In genomic region chr2:5043476-5043761, GRCm38 (mm10) we compare ENCODE assay signal across 27 mouse cellular contexts. TPM values are rescaled to one million over a fixed set of nuclear protein-coding genes. Genes with fewer than 3 reads are reported as not detected.
DNase-seq lines count a peak whose midpoint lies in the region; ATAC-seq and TF ChIP-seq lines count a peak whose summit lies in the region.
"Had no signal": no experiment of that assay in that cellular context is flagged by ENCODE, and none has a peak within 500 bp of the region (broad histone marks: within the 10 kb centered on the region; RNA-seq: fewer than 3 reads in every experiment).

No protein-coding gene starts in this region.

- H3K79me2 ChIP-seq in MEL (ENCODE audit: control insufficient read depth, insufficient read depth, low read length, poor library complexity): no peaks in the 10 kb centered on the region

- no peaks in the 10 kb centered on the region for H3K9me3 ChIP-seq in ES-Bruce4 (replicated peaks; ENCODE audit: control insufficient read depth, insufficient read depth, low read length, poor library complexity, severe bottlenecking)
- H3K9me3 ChIP-seq in MEL (replicated peaks; ENCODE audit: insufficient read depth, low read length): no peaks in the 10 kb centered on the region
- H3K9me3 ChIP-seq in liver, embryonic 15.5 days (replicated peaks): no peaks in the 10 kb centered on the region
- H3K9me3 ChIP-seq: embryonic facial prominence, embryonic 12.5 days; forebrain, embryonic 13.5 days; G1E; heart, embryonic 10.5 days; heart, embryonic 15.5 days; hindbrain, embryonic 13.5 days had no signal

- peak; percentile 9; the same call in 1 of the 2 replicates for ATAC-seq in erythroid progenitor cell, adult 5-6 weeks (replicated peaks; ENCODE audit: low FRiP score, poor library complexity, severe bottlenecking)
- ATAC-seq in liver, embryonic 15.5 days (ENCODE audit: insufficient read depth): no peak
- ATAC-seq: forebrain, embryonic 13.5 days; forebrain, postnatal 0 days; hindbrain, postnatal 0 days; Patski had no signal

- H3K4me2 ChIP-seq in liver, embryonic 15.5 days: peak overlapping the region; percentile 61
- H3K4me2 ChIP-seq: embryonic facial prominence, embryonic 12.5 days; forebrain, embryonic 13.5 days; heart, embryonic 15.5 days; hindbrain, embryonic 13.5 days had no signal

- TF ChIP-seq EP300 in ES-Bruce4 (IDR thresholded peaks at IDR 0.05; ENCODE audit: insufficient read depth, low read depth, low read length) (no peak), MEL (IDR thresholded peaks at IDR 0.05; ENCODE audit: low read depth in 1 of 2, low read length in 2 of 2) (no peak)

- H3K27me3 ChIP-seq in ES-Bruce4 (ENCODE audit: control insufficient read depth, insufficient read depth, low read length, poor library complexity, severe bottlenecking) (no peaks in the 10 kb centered on the region), MEL (ENCODE audit: control insufficient read depth in 1 of 2, insufficient read depth in 2 of 2, low read length in 2 of 2) (no peaks in the 10 kb centered on the region)
- H3K27me3 ChIP-seq in liver, embryonic 15.5 days: no peaks in the 10 kb centered on the region
- H3K27me3 ChIP-seq: embryonic facial prominence, embryonic 12.5 days; heart, embryonic 15.5 days; hindbrain, embryonic 13.5 days; Patski had no signal

- H3K9ac ChIP-seq in ES-Bruce4 (ENCODE audit: low read depth, poor library complexity, severe bottlenecking) (no peak overlapping the region), MEL (ENCODE audit: control insufficient read depth, low read depth, low read length, poor library complexity, severe bottlenecking) (peak overlapping the region; percentile 16; the same call in 1 of the 2 replicates)
- H3K9ac ChIP-seq in liver, embryonic 15.5 days: no peak overlapping the region
- H3K9ac ChIP-seq: embryonic facial prominence, embryonic 12.5 days; forebrain, embryonic 13.5 days; forebrain, postnatal 0 days; heart, embryonic 15.5 days; hindbrain, embryonic 13.5 days had no signal

- H3K27ac ChIP-seq in ES-Bruce4 (ENCODE audit: insufficient read depth, low read length) (0 out of 2 replicates have a peak overlapping the region, but pooled peaks have one; percentile 30), MEL (ENCODE audit: control insufficient read depth, low read depth, low read length) (peak overlapping the region; percentile 98)
- H3K27ac ChIP-seq in liver, embryonic 15.5 days (replicated peaks): peak overlapping the region; percentile 86
- H3K27ac ChIP-seq: embryonic facial prominence, embryonic 12.5 days; forebrain, embryonic 13.5 days; heart, embryonic 10.5 days; heart, embryonic 15.5 days; hindbrain, embryonic 13.5 days; hindbrain, postnatal 0 days had no signal

- peak; percentile 60 for DNase-seq in MEL (ENCODE audit: low read depth, low spot score)
- DNase-seq in lung, adult 2 months: no peak
- no peak for DNase-seq in embryo, embryonic 9.5 days (ENCODE audit: extremely low spot score)
- DNase-seq in thymus, postnatal 25 days: no peak
- no peak for DNase-seq in T-cell, adult 2 months (ENCODE audit: low spot score)
- DNase-seq: adrenal gland, adult 2 months; adrenal gland, postnatal 25 days; cerebellum, adult 11 months; cerebellum, adult 8-10 months; cerebellum, postnatal 14 days; embryo, embryonic 11 days; forebrain, postnatal 0 days; gastrocnemius, postnatal 36 days; heart, adult 11 months; heart, postnatal 14 days had no signal

- TF ChIP-seq RAD21 in MEL (IDR thresholded peaks at IDR 0.05; ENCODE audit: low read depth, low read length): no peak

- peaks cover 3% of the 10 kb centered on the region for H3K4me1 ChIP-seq in ES-Bruce4 (ENCODE audit: control insufficient read depth, insufficient read depth, low read length)
- peaks cover 35 to 44% of the 10 kb centered on the region in 2 experiments for H3K4me1 ChIP-seq in MEL (ENCODE audit: control insufficient read depth in 1 of 2, insufficient read depth in 2 of 2, low read length in 2 of 2)
- peaks cover 63% of the 10 kb centered on the region for H3K4me1 ChIP-seq in liver, embryonic 15.5 days (replicated peaks)
- no peaks in the 10 kb centered on the region for H3K4me1 ChIP-seq in lung, adult 2 months (ENCODE audit: control insufficient read depth, insufficient read depth, low read length)

- TF ChIP-seq POLR2A in ES-Bruce4 (IDR thresholded peaks at IDR 0.05; ENCODE audit: insufficient read depth, low read length) (no peak), MEL (IDR thresholded peaks at IDR 0.05; ENCODE audit: control insufficient read depth in 1 of 2, insufficient read depth in 1 of 2, low read depth in 1 of 2, low read length in 2 of 2, poor library complexity in 1 of 2) (no peak)
- TF ChIP-seq POLR2A in lung, adult 2 months (IDR thresholded peaks at IDR 0.05; ENCODE audit: borderline replicate concordance, extremely low read depth, low read depth, low read length): no peak

- no peak overlapping the region for H3K4me3 ChIP-seq in ES-Bruce4 (ENCODE audit: low read depth, low read length)
- H3K4me3 ChIP-seq in MEL (ENCODE audit: control insufficient read depth in 1 of 2, insufficient read depth in 1 of 2, low read depth in 2 of 2, low read length in 2 of 2): no peak overlapping the region
- no peak overlapping the region for H3K4me3 ChIP-seq in liver, embryonic 15.5 days (replicated peaks)
- H3K4me3 ChIP-seq in lung, adult 2 months (replicated peaks; ENCODE audit: extremely low read depth, low read depth, low read length): no peak overlapping the region
- H3K4me3 ChIP-seq: embryonic facial prominence, embryonic 12.5 days; forebrain, embryonic 13.5 days; heart, embryonic 10.5 days; heart, embryonic 15.5 days; hindbrain, embryonic 13.5 days had no signal

- 66% methylated on average over 2 of the region's 2 CpGs for WGBS in liver, embryonic 15.5 days (ENCODE audit: insufficient replicate concordance)
- 88% methylated on average over 2 of the region's 2 CpGs for WGBS in lung, adult 2 months

- TF ChIP-seq CTCF in ES-Bruce4 (IDR thresholded peaks at IDR 0.05; ENCODE audit: low read depth, low read length): no peak
- TF ChIP-seq CTCF in MEL (IDR thresholded peaks at IDR 0.05 in 2 of 3, conservative IDR thresholded peaks at IDR 0.05 in 1 of 3; ENCODE audit: control insufficient read depth in 1 of 3, insufficient read depth in 1 of 3, low read depth in 2 of 3, low read length in 3 of 3, poor library complexity in 1 of 3, severe bottlenecking in 1 of 3): no peak; a peak in 1 of 6 replicates
- TF ChIP-seq CTCF in lung, adult 2 months (IDR thresholded peaks at IDR 0.05; ENCODE audit: insufficient read depth, low read length): no peak

- H3K36me3 ChIP-seq in ES-Bruce4 (ENCODE audit: control insufficient read depth, insufficient read depth, low read length, poor library complexity, severe bottlenecking): no peaks in the 10 kb centered on the region
- peaks cover 0 to 46% of the 10 kb centered on the region in 2 experiments; a peak in 2 of 4 replicates for H3K36me3 ChIP-seq in MEL (ENCODE audit: control insufficient read depth in 1 of 2, insufficient read depth in 2 of 2, low read length in 2 of 2)
- H3K36me3 ChIP-seq in liver, embryonic 15.5 days (replicated peaks): peaks cover 55% of the 10 kb centered on the region
- H3K36me3 ChIP-seq: embryonic facial prominence, embryonic 12.5 days; heart, embryonic 10.5 days; heart, embryonic 15.5 days; hindbrain, embryonic 13.5 days had no signal

TF ChIP-seq in MEL, 35 proteins besides CTCF, POLR2A, EP300 and RAD21 (continues in another document):
- no peak for TF ChIP-seq MAZ (IDR thresholded peaks at IDR 0.05; ENCODE audit: low read depth, low read length)
- no peak for TF ChIP-seq RCOR1 (IDR thresholded peaks at IDR 0.05; ENCODE audit: low read depth, low read length)
- TF ChIP-seq ELF1 (IDR thresholded peaks at IDR 0.05; ENCODE audit: low read depth, low read length): no peak
- TF ChIP-seq SMC3 (IDR thresholded peaks at IDR 0.05; ENCODE audit: low read depth, low read length): no peak
- no peak for TF ChIP-seq E2F4 (IDR thresholded peaks at IDR 0.05; ENCODE audit: borderline replicate concordance, low read depth, low read length)
- TF ChIP-seq ZNF384 (IDR thresholded peaks at IDR 0.05; ENCODE audit: low read depth, low read length): no peak
- TF ChIP-seq NELFE (IDR thresholded peaks at IDR 0.05; ENCODE audit: low read depth, low read length): no peak
- TF ChIP-seq USF1 (IDR thresholded peaks at IDR 0.05; ENCODE audit: low read depth, low read length): no peak
- no peak for TF ChIP-seq POLR2AphosphoS2 (IDR thresholded peaks at IDR 0.05; ENCODE audit: low read length)
- TF ChIP-seq MXI1 (IDR thresholded peaks at IDR 0.05; ENCODE audit: low read depth, low read length): no peak
- no peak for TF ChIP-seq POLR2AphosphoS5 (IDR thresholded peaks at IDR 0.05; ENCODE audit: borderline replicate concordance, low read depth, low read length)
- TF ChIP-seq MYC (IDR thresholded peaks at IDR 0.05; ENCODE audit: low read depth, low read length): no peak
- no peak for TF ChIP-seq MAFK (IDR thresholded peaks at IDR 0.05; ENCODE audit: borderline replicate concordance, low read depth, low read length)
- TF ChIP-seq CHD2 (IDR thresholded peaks at IDR 0.05; ENCODE audit: low read length): no peak
- no peak for TF ChIP-seq ZC3H11A (IDR thresholded peaks at IDR 0.05; ENCODE audit: low read depth, low read length)
- no peak for TF ChIP-seq GATA1 (IDR thresholded peaks at IDR 0.05; ENCODE audit: low read depth, low read length)

RNA-seq across cellular contexts. Expression of gene Optn, which starts 20.4 kb away (rescaled TPM):
- polyA plus RNA-seq in ES-Bruce4 (2011; ENCODE audit: insufficient read depth, insufficient read length, low read depth, missing spikeins): 12.4 and 13.3 TPM in 2 replicates
- 10.5 and 10.9 TPM in 2 replicates for total RNA-seq in MEL (2012; rRNA removed)
- polyA plus RNA-seq in MEL (2012; ENCODE audit: insufficient read depth in 1 of 2, insufficient read length in 2 of 2, low read depth in 1 of 2, low replicate concordance in 2 of 2, missing spikeins in 1 of 2): 10 to 100 TPM in 1 of 2 experiments, not detected in 1; 17.0 TPM
- total RNA-seq in erythroid progenitor cell, adult 5-6 weeks (2015; ENCODE audit: low replicate concordance): 112 and 113 TPM in 2 replicates
- 325 and 377 TPM in 2 replicates for total RNA-seq in erythroid progenitor cell, adult 5-6 weeks (2017; ENCODE audit: low replicate concordance)
- 17.4 and 20.4 TPM in 2 replicates for polyA plus RNA-seq in liver, embryonic 15.5 days (2015; fragmentation: Nextera tagmentation; extraction: Ambion mirVana)
- polyA plus RNA-seq in lung, adult 2 months (2012; rRNA removed): 4.2 and 5.0 TPM in 2 replicates

RNA-seq across cellular contexts. Expression of gene Mcm10, which starts 30.8 kb away (rescaled TPM):
- polyA plus RNA-seq in ES-Bruce4 (2011; ENCODE audit: insufficient read depth, insufficient read length, low read depth, missing spikeins) (91.6 and 92.8 TPM in 2 replicates), MEL (2012; ENCODE audit: insufficient read depth in 1 of 2, insufficient read length in 2 of 2, low read depth in 1 of 2, low replicate concordance in 2 of 2, missing spikeins in 1 of 2) (100 to 1,000 TPM; 107 to 214 TPM)
- 84.4 and 102 TPM in 2 replicates for total RNA-seq in MEL (2012; rRNA removed)
- 54.1 and 134 TPM in 2 replicates for total RNA-seq in erythroid progenitor cell, adult 5-6 weeks (2015; ENCODE audit: low replicate concordance)
- 76.9 and 109 TPM in 2 replicates for total RNA-seq in erythroid progenitor cell, adult 5-6 weeks (2017; ENCODE audit: low replicate concordance)
- polyA plus RNA-seq in liver, embryonic 15.5 days (2015; fragmentation: Nextera tagmentation; extraction: Ambion mirVana): 28.4 and 30.0 TPM in 2 replicates
- polyA plus RNA-seq in lung, adult 2 months (2012; rRNA removed): 0.45 and 1.2 TPM in 2 replicates
- total RNA-seq: gastrocnemius, adult 8-10 months had no signal

Comparison
In these comparisons a context has a peak if more than half of its experiments do, and no peak if none do; other contexts are left out.
1. H3K27ac ChIP-seq: peak in every context shown above with its lines; median percentile 98 in MEL; 86 in liver, embryonic 15.5 days; 30 in ES-Bruce4.
2. RNA of gene Mcm10, which starts 30.8 kb away (polyA plus RNA-seq): 107 to 214 TPM in MEL, 91.6 to 92.8 TPM in ES-Bruce4 and 28.4 to 30.0 TPM in liver, embryonic 15.5 days; 0.45 to 1.2 TPM in lung, adult 2 months; every median in the first group is over 10 times any median in the second.